Mouse (Mus musculus) E14TG2a.4 (cell line): ENCODE results near the gene Tcl1b1.

Experiments used
- CTCF ChIP-seq: conservative IDR thresholded peaks from 2 replicates; pipeline ENCODE4 v1.5.1; 2014; ENCODE audit warnings: low read length
- POU5F1 ChIP-seq: IDR thresholded peaks from 2 replicates; pipeline ENCODE4 v1.6.1; 2014; ENCODE audit warnings: low read length, borderline replicate concordance

DNA sequence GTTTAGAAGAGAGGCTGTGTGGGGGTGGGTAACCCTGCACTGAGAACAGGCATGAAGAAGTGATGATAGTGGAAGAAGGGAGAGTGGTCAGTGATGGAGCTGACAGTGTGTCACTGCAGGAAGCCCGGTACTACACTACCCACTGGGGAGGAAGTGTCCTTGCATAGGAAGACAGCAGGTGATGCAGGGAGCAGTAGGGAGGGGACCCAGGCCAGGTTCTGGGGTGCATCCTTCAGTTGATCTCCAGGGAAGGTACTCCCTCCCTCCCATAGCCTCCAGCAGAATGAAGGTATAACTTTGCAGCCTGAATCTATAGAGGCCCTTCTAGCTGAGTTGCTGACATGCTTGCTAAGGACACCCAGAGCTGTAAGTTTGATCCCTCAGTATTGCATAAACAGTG lies 47.6 kb downstream of the Tcl1b1 start:
- TF ChIP-seq CTCF = no peak
- no peak for TF ChIP-seq POU5F1
